Mouse (Mus musculus): ENCODE results near the gene Ogfod2. TPM values are rescaled to one million over a fixed set of nuclear protein-coding genes. Genes with fewer than 3 reads are reported as not detected.

The Ogfod2 gene
- total RNA-seq, 2 experiments from 2014 or later, result 13.0 to 13.3 TPM

DNA sequence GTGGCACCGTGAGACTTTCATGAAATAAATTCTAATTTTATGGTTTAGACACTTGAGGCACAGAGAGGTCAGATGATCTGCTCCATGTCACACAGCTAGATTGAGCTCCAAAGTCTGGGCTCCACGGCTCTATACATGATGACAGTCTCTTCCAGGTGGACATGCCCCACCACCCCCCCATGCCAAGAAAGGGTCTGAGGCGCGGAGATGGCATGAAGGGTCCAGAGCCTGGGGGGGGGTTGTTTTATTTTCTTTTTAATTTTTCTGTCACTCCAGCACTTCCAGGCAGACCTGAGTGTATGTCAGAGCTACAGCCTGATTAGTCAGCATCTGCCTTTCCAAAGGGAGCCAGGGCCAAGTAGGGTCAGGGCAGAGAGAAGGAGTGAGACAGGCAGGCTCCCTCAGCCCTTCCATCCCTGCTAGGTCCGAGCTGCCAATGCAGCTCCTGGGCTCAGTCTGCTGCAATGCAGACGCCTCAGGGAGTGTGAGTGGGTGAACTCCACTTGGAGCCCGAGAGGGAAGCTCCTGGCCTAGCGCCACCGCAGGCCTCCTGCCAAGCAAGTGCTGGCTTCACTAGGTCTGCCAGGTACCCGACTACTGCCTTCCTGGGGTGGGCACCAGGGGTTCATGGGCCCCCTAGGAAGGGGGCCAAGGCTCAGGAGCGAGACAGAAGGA lies 18.8 kb upstream of the Ogfod2 start:
- peak; percentile 63 to 79 for DNase-seq
- intact Hi-C loops (cut with DNase I), result loop anchor here (10.0 kb wide), 1 partner anchor 268 kb away; no protein-coding TSS in a partner anchor

- no peak for DNase-seq
- intact Hi-C loops (cut with DNase I), result loop anchor here (10.0 kb wide), 1 partner anchor 269 kb away; no protein-coding TSS in a partner anchor
Observed at GRCm38 (mm10) chr5:124093852-124094604, 18.1 kb upstream of the Ogfod2 start.

- intact Hi-C loops (cut with DNase I), result loop anchor here (10.0 kb wide), 1 partner anchor 270 kb away; no protein-coding TSS in a partner anchor
- DNase-seq, result peak; percentile 30 to 33
Observed at GRCm38 (mm10) chr5:124095077-124095581, 17.0 kb upstream of the Ogfod2 start.

GRCm38 (mm10) chr5:124095596-124096232 lies 16.4 kb upstream of the Ogfod2 start, which contains the start of gene Abcb9:
Gene Abcb9 (minus strand): TSS chr5:124095798.
- peak; percentile 90 to 96 for DNase-seq
- intact Hi-C loops (cut with DNase I), result loop anchor here (10.0 kb wide), 1 partner anchor 271 kb away; no protein-coding TSS in a partner anchor

DNA sequence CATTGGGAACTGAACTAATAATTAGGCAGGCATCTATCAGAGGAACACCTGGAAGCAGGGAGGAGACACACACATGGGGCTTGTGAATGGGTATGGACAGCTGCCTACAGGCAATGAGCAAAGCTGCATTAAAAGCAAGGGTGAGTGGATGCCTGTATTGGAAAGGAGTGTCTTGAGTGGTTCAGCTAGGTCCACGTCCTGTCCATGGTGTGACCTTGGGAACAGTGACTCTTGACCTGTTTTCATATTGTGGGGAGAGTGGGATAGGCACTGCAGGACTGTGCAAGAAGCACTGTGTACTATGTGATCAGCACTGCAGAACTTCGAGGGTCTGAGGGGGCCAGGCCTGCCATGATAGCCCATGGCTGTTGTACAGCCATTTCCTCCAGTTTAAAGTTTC lies 13.2 kb upstream of the Ogfod2 start:
- intact Hi-C loops (cut with DNase I), result loop anchor here (10.0 kb wide), 1 partner anchor 274 kb away; no protein-coding TSS in a partner anchor
- no peak for DNase-seq

GRCm38 (mm10) chr5:124100128-124101044 lies 11.7 kb upstream of the Ogfod2 start:
- intact Hi-C loops (cut with DNase I), result no loop called here
- DNase-seq, result no peak

GRCm38 (mm10) chr5:124102326-124102725 lies 9.8 kb upstream of the Ogfod2 start:
- no peak for DNase-seq
- intact Hi-C loops (cut with DNase I), result no loop called here

- intact Hi-C loops (cut with DNase I), result no loop called here
- DNase-seq, result no peak
Observed at GRCm38 (mm10) chr5:124103020-124103419, 9.1 kb upstream of the Ogfod2 start.

GRCm38 (mm10) chr5:124103552-124103951 lies 8.5 kb upstream of the Ogfod2 start:
- no peak for DNase-seq
- intact Hi-C loops (cut with DNase I), result no loop called here

- peak in 1 of 2 experiments; percentile 55 for DNase-seq
- intact Hi-C loops (cut with DNase I), result no loop called here
Observed at GRCm38 (mm10) chr5:124111077-124111741, 888 bp upstream of the Ogfod2 start.

DNA sequence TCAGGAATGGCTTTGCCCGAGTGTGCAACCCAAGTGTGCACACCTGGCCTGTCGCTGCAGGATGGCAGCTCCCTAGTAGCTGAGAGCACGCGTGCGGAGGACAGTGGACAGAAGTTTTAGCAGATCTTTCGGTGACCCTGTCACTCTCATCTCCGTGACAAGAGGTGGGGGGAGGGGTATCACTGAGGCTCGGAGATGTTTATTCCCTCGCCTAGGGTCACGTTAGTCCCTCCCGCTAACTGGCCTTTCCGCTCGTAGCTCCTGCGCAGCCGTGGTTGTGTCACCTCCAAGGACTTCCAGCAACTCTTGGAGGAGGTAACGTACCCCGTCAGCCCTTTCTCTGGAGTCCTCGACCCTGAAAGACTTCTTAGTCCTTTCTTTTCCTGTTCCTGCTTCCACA lies 434 bp downstream of the Ogfod2 start:
- no peak for DNase-seq
- intact Hi-C loops (cut with DNase I), result no loop called here

- intact Hi-C loops (cut with DNase I), result no loop called here
- DNase-seq, result peak; percentile 57 to 67
Observed at GRCm38 (mm10) chr5:124113030-124113429, 933 bp downstream of the Ogfod2 start.

DNA sequence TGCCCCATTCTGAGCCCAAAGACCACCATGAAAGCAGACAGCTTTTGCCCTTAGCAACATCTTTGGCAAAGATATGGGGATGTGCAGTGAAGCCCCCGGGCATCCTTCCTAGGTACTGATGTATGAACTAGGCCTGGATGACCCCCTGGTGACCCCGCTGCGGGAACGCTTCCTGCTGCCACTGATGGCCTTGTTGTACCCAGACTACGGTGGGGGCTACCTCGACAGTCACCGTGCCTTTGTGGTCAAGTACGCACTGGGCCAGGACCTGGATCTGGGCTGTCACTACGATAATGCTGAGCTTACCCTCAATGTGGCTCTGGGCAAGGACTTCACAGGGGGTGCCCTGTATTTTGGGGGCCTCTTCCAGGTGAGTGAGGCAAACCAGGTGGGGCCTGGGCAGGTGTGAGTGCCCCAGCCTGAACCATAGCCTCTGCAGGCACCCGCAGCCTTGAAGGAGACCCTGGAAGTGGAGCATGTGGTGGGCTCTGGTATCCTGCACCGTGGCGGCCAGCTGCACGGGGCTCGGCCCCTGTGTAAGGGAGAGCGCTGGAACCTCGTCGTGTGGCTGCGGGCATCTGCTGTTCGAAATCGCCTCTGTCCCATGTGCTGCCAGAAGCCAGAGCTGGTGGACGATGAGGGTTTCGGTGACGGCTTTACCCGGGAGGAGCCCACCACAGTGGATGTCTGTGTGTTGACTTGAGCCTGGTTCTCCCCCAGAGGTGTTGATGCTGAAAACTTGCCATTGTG lies 2.4 kb downstream of the Ogfod2 start:
- no peak for DNase-seq
- intact Hi-C loops (cut with DNase I), result loop anchor here (5.0 kb wide), 1 partner anchor 138 kb away; no protein-coding TSS in a partner anchor

DNA sequence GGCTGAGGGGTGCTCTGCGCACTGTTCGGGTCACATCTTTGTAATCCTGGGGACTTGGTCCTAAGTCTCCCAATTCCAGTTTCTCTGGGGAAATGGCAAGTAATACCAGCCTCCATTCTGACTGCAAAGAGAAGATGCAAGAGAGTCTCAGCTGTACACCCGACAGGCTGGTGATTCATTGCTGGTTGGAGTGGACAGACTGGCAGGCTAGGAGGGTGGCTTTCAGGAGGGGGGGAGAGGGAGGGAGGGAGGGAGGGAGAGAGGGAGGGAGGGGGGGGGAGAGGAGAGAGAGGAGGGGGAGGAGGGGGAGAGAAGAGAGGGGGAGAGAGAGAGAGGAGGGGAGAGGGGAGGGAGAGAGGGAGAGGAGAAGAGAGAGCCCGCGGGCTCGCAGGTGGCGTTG lies 3.4 kb downstream of the Ogfod2 start:
- intact Hi-C loops (cut with DNase I), result loop anchor here (5.0 kb wide), 1 partner anchor 137 kb away; no protein-coding TSS in a partner anchor
- no peak for DNase-seq

DNA sequence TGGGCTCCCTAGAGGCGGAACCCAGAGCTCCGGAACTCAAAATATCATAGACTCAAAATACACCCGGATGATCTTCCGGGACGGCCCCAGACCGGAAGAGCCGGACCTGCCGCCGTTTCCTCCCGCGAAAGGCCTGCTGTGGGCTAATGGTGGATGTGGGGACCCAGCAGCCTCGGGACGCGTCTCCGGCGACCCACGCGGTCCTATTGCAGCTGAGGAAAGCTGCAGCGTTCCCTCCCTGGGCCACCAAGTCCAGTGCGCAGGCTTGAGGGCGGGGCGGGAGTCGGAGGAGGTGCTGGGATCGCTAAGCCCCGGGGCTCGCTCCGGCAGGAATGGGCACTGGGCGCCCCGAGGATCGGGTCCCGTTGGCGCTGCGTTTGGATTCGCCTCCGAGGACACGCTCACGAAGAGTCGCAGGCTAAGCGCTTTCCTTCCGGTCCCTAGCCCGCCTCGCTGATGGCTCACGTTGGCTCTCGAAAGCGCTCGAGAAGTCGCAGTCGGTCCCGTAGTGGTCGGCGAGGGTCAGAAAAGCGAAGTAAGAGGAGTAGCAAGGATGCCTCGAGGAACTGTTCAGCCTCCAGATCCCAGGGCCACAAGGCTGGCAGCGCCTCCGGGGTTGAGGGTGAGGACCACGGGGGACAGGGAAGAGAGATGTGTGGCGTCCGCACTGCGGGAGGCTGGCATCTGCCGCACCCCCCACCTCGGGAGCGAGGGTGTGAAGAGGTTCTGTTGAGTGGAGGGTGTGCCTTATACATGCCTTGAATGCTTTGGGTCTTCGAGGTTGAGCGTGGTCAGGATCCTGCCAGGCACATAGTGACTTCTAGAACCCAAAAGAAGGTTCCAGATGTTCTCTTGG lies 4.1 kb downstream of the Ogfod2 start, which contains the start of gene Arl6ip4:
TSS of gene Arl6ip4 (plus strand) at position 100 of the 856 bp plus-strand sequence.
- peak; percentile 82 to 88 for DNase-seq
- intact Hi-C loops (cut with DNase I), result loop anchor here (5.0 kb wide), 1 partner anchor 136 kb away; no protein-coding TSS in a partner anchor

DNA sequence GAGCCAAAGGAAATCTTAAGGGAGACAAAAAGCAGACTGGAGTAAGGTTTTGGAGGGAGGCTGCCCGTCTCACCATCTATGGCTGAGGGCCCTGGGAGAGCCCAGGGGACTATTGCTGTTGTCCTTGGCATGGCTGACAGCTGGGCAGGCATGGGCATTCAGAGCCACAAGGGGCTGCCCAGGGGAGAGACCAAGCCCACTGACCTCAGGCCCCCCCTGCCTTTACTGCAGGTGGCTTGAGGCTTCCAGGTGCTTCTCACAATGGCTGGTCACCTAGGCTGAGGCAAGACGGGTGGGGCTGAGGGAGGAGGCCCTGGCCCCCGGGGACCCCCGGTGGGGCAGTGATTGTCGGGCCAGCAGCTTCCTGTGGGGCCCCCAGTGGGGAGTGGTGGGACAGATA lies 7.1 kb downstream of the Ogfod2 start:
- no peak for DNase-seq
- intact Hi-C loops (cut with DNase I), result loop anchor here (5.0 kb wide), 1 partner anchor 133 kb away; no protein-coding TSS in a partner anchor

DNA sequence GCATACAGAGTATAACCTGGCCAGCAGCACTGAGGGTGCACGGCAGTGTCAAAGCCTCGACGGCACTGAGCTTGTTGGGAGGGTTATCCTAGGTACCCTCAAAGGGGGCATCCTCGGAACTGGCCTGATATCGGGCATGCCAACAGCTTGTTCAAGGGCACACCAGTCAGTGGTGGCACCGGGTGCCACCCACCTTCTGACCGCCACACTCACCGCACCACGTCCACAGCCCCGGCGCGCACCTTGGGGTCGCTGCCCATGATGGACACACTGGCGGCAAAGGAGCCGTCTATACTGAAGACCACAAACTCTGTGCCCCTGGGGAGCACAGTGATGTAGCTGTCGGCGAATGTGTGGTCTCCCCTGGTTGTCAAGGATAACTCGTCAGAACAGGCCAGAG lies 10.3 kb downstream of the Ogfod2 start:
- no peak for DNase-seq
- intact Hi-C loops (cut with DNase I), result no loop called here

Measured in heart, postnatal 14 days (tissue).